Mouse (Mus musculus) C2C12 (cell line): ENCODE data around the gene St8sia2.

Source experiments
- CEBPB ChIP-seq: IDR thresholded peaks from one replicate; pipeline ENCODE4 v1.6.1; 2011; ENCODE audit warnings: low read depth, mild to moderate bottlenecking, control low read depth, moderate library complexity
- CTCF ChIP-seq: IDR thresholded peaks from one replicate; pipeline ENCODE4 v1.5.1; 2011; ENCODE audit not compliant: control insufficient read depth, insufficient read depth, insufficient read length
- FOSL1 ChIP-seq: IDR thresholded peaks from one replicate; pipeline ENCODE4 v1.8.0; 2011; ENCODE audit warnings: mild to moderate bottlenecking, low read length; ENCODE audit not compliant: poor library complexity, insufficient read depth, severe bottlenecking
- MAX ChIP-seq: IDR thresholded peaks from one replicate; pipeline ENCODE4 v1.6.1; 2011; ENCODE audit warnings: mild to moderate bottlenecking, control low read depth
- MYOD1 ChIP-seq: IDR thresholded peaks from one replicate; pipeline ENCODE4 v1.6.1; 2011; ENCODE audit warnings: low read depth; ENCODE audit not compliant: control insufficient read depth, insufficient read length
- MYOG ChIP-seq: IDR thresholded peaks from one replicate; pipeline ENCODE4 v1.6.1; 2011; ENCODE audit not compliant: control insufficient read depth, insufficient read length; ENCODE audit errors: extremely low read depth
- USF1 ChIP-seq: IDR thresholded peaks from one replicate; pipeline ENCODE4 v1.6.1; 2011; ENCODE audit warnings: low read depth, mild to moderate bottlenecking, control low read depth, moderate library complexity

- TF ChIP-seq CEBPB = no peak
- TF ChIP-seq CTCF = no peak
- no peak for TF ChIP-seq USF1
- TF ChIP-seq MAX = no peak
- TF ChIP-seq FOSL1 = no peak
- no peak for TF ChIP-seq MYOG
- no peak for TF ChIP-seq MYOD1
Observed at GRCm38 (mm10) chr7:73911899-73912298, 101.6 kb downstream of the St8sia2 start.
